Mouse (Mus musculus): ENCODE results near the gene Pld1. TPM values are rescaled to one million over a fixed set of nuclear protein-coding genes. Genes with fewer than 3 reads are reported as not detected.

Pld1 gene
- polyA plus RNA-seq, 1 experiment from 2014 or later = 5.8 TPM

DNA sequence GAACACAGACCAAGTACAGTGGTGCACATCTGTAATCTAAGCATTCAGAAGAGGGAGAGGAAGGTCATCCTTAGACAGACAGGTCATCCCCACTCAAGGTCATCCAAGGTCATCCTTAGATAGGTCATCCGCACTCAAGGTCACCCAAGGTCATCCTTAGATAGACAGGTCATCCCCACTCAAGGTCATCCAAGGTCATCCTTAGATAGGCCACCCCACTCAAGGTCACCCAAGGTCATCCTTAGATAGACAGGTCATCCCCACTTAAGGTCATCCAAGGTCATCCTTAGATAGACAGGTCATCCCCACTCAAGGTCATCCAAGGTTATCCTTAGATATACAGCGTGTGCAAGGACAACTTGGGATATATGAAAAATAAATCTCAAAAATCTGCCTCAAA, 175.4 kb downstream of the Pld1 start:
- Histone ChIP-seq H3K4me3 (ENCODE audit: low read depth, low read length) (no peak overlapping the region), H3K9me3 (ENCODE audit: control insufficient read depth, low read length) (no peaks in the 10 kb centered on the region), H3K27ac (replicated peaks) (no peak overlapping the region), H3K9ac (ENCODE audit: low read length) (no peak overlapping the region), H3K27me3 (ENCODE audit: control insufficient read depth, insufficient read depth, low read length) (no peaks in the 10 kb centered on the region), H3K4me1 (replicated peaks; ENCODE audit: control insufficient read depth, insufficient read depth) (no peaks in the 10 kb centered on the region), H3K4me2 (replicated peaks; ENCODE audit: low read depth) (no peak overlapping the region), H3K36me3 (ENCODE audit: control insufficient read depth, insufficient read depth, low read length) (peaks cover 3% of the 10 kb centered on the region; the same call in 1 of the 2 replicates)
- TF ChIP-seq EP300 (optimal IDR thresholded peaks at IDR 0.05) = no peak
- TF ChIP-seq CTCF (IDR thresholded peaks at IDR 0.05; ENCODE audit: low read depth) = no peak
- DNase-seq (ENCODE audit: low spot score) (no peak), ATAC-seq (ENCODE audit: low FRiP score, low TSS enrichment) (no peak)
- WGBS = 90% methylated on average over 2 of the region's 2 CpGs

DNA sequence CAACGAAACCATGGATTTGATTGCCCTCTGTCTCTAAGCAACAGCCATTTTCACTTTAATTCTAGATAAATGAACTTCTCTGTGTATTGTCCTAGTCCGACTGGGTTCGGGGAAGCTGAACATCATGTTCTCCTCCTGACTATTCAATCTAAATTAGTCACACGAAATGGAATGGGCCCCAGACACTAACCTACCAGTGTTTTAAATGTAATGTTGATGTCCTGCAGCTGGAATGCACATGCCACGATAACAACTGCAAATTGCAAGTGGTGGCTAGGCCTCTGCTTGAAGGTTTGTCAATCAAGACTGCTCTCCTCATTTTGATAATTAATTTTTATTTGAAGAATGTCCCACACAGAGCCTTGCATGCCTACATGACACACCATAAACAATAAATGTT, 203.2 kb downstream of the Pld1 start:
- Histone ChIP-seq H3K36me3 (ENCODE audit: control insufficient read depth, insufficient read depth, low read length) (no peaks in the 10 kb centered on the region), H3K4me3 (ENCODE audit: low read depth, low read length) (no peak overlapping the region), H3K9me3 (ENCODE audit: control insufficient read depth, low read length) (no peaks in the 10 kb centered on the region), H3K4me1 (replicated peaks; ENCODE audit: control insufficient read depth, insufficient read depth) (no peaks in the 10 kb centered on the region), H3K9ac (ENCODE audit: low read length) (no peak overlapping the region), H3K27ac (replicated peaks) (no peak overlapping the region), H3K27me3 (ENCODE audit: control insufficient read depth, insufficient read depth, low read length) (no peaks in the 10 kb centered on the region), H3K4me2 (replicated peaks; ENCODE audit: low read depth) (no peak overlapping the region)
- DNase-seq (ENCODE audit: low spot score) (no peak), ATAC-seq (ENCODE audit: low FRiP score, low TSS enrichment) (no peak)
- no peak for TF ChIP-seq EP300 (optimal IDR thresholded peaks at IDR 0.05)
- no peak for TF ChIP-seq CTCF (IDR thresholded peaks at IDR 0.05; ENCODE audit: low read depth)
- 58% methylated on average over 5 of the region's 5 CpGs for WGBS

DNA sequence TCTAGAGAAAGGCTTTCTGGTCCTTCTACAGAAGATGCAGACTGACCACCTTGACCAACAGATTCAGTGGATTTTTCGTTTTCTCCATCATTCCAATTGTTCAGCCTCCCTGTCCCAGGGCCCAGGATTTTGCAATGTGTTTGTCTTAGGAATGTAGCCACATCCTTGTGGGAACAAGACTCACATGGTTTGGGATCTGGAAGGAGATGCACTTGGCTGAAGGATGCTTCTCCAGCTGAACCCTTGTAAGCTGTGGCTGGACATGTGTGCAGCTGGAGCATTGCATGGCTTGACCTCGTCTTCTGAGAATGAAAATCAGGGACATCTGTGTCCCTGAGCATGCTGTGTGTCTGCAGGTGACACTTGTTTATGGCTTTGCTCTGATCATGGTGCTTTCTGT, 203.6 kb downstream of the Pld1 start:
- WGBS = 63% methylated on average over 2 of the region's 2 CpGs
- H3K27ac ChIP-seq (replicated peaks) = no peak overlapping the region
- no peaks in the 10 kb centered on the region for H3K36me3 ChIP-seq (ENCODE audit: control insufficient read depth, insufficient read depth, low read length)
- no peak overlapping the region for H3K4me2 ChIP-seq (replicated peaks; ENCODE audit: low read depth)
- DNase-seq (ENCODE audit: low spot score) (no peak), ATAC-seq (ENCODE audit: low FRiP score, low TSS enrichment) (no peak)
- H3K4me1 ChIP-seq (replicated peaks; ENCODE audit: control insufficient read depth, insufficient read depth) = no peaks in the 10 kb centered on the region
- H3K27me3 ChIP-seq (ENCODE audit: control insufficient read depth, insufficient read depth, low read length) = no peaks in the 10 kb centered on the region
- no peak for TF ChIP-seq EP300 (optimal IDR thresholded peaks at IDR 0.05)
- H3K9me3 ChIP-seq (ENCODE audit: control insufficient read depth, low read length) = no peaks in the 10 kb centered on the region
- H3K9ac ChIP-seq (ENCODE audit: low read length) = no peak overlapping the region
- no peak overlapping the region for H3K4me3 ChIP-seq (ENCODE audit: low read depth, low read length)

DNA sequence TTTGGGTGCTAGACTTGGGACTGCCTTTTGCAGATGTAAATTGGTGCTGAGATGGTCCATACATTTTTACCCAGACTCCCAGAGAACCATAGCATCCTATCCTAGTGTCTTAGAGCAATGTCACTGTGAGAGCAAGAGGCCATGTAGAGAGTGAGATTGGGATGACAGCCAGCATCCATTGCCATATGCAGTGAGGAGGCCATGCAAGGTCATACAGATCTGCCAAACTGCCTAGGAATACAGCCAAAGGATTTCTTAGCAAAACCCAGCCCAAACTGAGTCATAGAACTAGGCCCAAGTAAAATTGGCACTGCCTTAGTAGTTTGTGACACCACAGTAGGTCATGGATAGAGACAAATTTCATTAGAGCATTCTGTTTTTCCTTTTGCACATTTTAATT, 206.2 kb downstream of the Pld1 start:
- H3K4me3 ChIP-seq (ENCODE audit: low read depth, low read length) = no peak overlapping the region
- ATAC-seq (ENCODE audit: low FRiP score, low TSS enrichment) (no peak), DNase-seq (ENCODE audit: low spot score) (no peak)
- no peaks in the 10 kb centered on the region for H3K27me3 ChIP-seq (ENCODE audit: control insufficient read depth, insufficient read depth, low read length)
- no peaks in the 10 kb centered on the region for H3K4me1 ChIP-seq (replicated peaks; ENCODE audit: control insufficient read depth, insufficient read depth)
- no peaks in the 10 kb centered on the region for H3K36me3 ChIP-seq (ENCODE audit: control insufficient read depth, insufficient read depth, low read length)
- no peak overlapping the region for H3K27ac ChIP-seq (replicated peaks)
- H3K9ac ChIP-seq (ENCODE audit: low read length) = no peak overlapping the region
- no peak overlapping the region for H3K4me2 ChIP-seq (replicated peaks; ENCODE audit: low read depth)
- no peaks in the 10 kb centered on the region for H3K9me3 ChIP-seq (ENCODE audit: control insufficient read depth, low read length)
- TF ChIP-seq CTCF (IDR thresholded peaks at IDR 0.05; ENCODE audit: low read depth) (no peak), EP300 (optimal IDR thresholded peaks at IDR 0.05) (no peak)

DNA sequence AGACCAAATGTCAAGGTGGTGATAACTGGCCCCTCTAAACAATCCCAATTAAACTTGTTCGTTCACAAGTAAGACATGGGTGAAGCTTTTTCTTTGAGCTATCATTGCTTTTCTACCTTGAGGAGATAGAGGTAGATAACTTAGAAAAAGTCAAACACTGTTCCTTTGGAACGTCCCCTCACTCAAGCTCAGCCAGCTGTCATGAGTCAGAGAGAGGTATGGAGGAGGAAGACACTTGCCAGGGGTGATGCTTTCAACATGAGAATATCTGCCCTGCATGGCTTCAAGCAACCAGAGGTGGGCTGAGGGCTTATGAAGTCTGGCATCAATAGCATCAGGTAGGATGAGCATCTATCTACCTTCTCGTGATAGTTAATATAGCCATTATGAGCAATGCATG, 207.0 kb downstream of the Pld1 start:
- Histone ChIP-seq H3K27ac (replicated peaks) (no peak overlapping the region), H3K4me1 (replicated peaks; ENCODE audit: control insufficient read depth, insufficient read depth) (no peaks in the 10 kb centered on the region), H3K9me3 (ENCODE audit: control insufficient read depth, low read length) (no peaks in the 10 kb centered on the region), H3K27me3 (ENCODE audit: control insufficient read depth, insufficient read depth, low read length) (no peaks in the 10 kb centered on the region), H3K36me3 (ENCODE audit: control insufficient read depth, insufficient read depth, low read length) (no peaks in the 10 kb centered on the region), H3K4me2 (replicated peaks; ENCODE audit: low read depth) (no peak overlapping the region), H3K9ac (ENCODE audit: low read length) (no peak overlapping the region), H3K4me3 (ENCODE audit: low read depth, low read length) (no peak overlapping the region)
- WGBS = 78% methylated on average over 3 of the region's 3 CpGs
- DNase-seq (ENCODE audit: low spot score) = no peak
- TF ChIP-seq CTCF (IDR thresholded peaks at IDR 0.05; ENCODE audit: low read depth) (no peak), EP300 (optimal IDR thresholded peaks at IDR 0.05) (no peak)
- no peak for ATAC-seq (ENCODE audit: low FRiP score, low TSS enrichment)

DNA sequence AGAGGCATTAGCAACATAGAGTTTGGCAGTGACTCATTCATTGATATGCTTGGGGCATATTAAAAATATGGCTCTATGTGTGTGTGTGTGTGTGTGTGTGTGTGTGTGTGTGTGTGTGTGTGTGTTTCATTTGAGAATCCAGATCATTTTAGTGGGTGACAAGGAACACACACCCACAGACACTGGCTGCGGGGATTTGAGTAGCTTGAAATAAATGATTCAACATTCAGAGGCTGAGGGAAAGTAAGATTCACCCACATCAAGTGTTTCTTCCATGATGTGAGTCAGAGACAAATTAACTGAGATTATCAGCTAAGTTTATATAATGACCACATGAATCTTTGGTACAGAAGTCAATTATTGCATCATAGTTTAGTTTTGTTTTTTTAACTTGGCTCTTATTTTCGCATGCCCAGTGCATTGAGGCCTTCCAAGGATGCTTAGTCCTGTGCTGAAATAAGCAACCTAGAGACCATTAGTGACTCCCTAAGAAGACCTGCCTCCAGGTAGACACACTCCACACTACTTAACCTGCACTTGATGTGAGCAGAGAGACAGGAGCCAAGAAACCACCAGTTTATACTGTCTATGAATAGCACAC, 211.3 kb downstream of the Pld1 start:
- Histone ChIP-seq H3K27ac (replicated peaks) (no peak overlapping the region), H3K9me3 (ENCODE audit: control insufficient read depth, low read length) (no peaks in the 10 kb centered on the region), H3K36me3 (ENCODE audit: control insufficient read depth, insufficient read depth, low read length) (no peaks in the 10 kb centered on the region), H3K4me3 (ENCODE audit: low read depth, low read length) (no peak overlapping the region), H3K9ac (ENCODE audit: low read length) (no peak overlapping the region), H3K4me2 (replicated peaks; ENCODE audit: low read depth) (no peak overlapping the region), H3K27me3 (ENCODE audit: control insufficient read depth, insufficient read depth, low read length) (no peaks in the 10 kb centered on the region), H3K4me1 (replicated peaks; ENCODE audit: control insufficient read depth, insufficient read depth) (no peaks in the 10 kb centered on the region)
- DNase-seq (ENCODE audit: low spot score) (no peak), ATAC-seq (ENCODE audit: low FRiP score, low TSS enrichment) (no peak)
- WGBS = 66% methylated on average over 2 of the region's 2 CpGs
- TF ChIP-seq CTCF (IDR thresholded peaks at IDR 0.05; ENCODE audit: low read depth) (no peak), EP300 (optimal IDR thresholded peaks at IDR 0.05) (no peak)
